Mouse (Mus musculus): ENCODE data around the gene Klhl12. TPM values are rescaled to one million over a fixed set of nuclear protein-coding genes. Genes with fewer than 3 reads are reported as not detected.

The Klhl12 gene
- polyA plus RNA-seq, 1 experiment from 2014 or later: 34.9 TPM

DNA sequence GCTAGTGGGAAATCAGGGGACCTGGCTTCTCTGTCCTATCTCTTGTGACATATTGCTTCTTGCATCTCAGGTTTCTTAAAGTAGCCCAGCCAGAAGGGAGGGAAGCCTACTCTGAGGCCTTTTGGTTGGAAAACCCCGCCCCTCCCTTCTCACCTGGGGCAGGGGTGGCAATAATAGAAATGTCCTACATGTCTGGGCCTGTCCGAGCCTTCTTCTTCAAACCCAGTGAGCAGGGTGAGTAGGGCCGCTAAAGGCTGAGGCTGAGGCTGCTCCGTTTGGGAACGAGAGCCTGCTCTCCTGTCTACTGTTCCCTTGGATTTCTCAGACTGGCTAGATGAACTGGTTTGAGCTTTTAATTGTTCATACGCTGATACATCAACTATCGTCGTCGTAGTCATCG is 85.3 kb downstream of the Klhl12 start:
- Histone ChIP-seq H3K4me1 (no peaks in the 10 kb centered on the region), H3K9ac (no peak overlapping the region), H3K9me3 (peaks cover 9% of the 10 kb centered on the region; the same call in 1 of the 2 replicates), H3K4me2 (replicated peaks) (no peak overlapping the region), H3K27ac (no peak overlapping the region), H3K4me3 (no peak overlapping the region), H3K27me3 (no peaks in the 10 kb centered on the region), H3K36me3 (no peaks in the 10 kb centered on the region)
- ATAC-seq (ENCODE audit: insufficient number of reproducible peaks, insufficient read depth, low FRiP score, low TSS enrichment): no peak
- WGBS: 80% methylated on average over 10 of the region's 10 CpGs

Other genes with a start within 250 kb of the Klhl12 start
- gene Adora1, start 220.1 kb upstream of the Klhl12 start, polyA plus RNA-seq (2016; fragmentation: Nextera tagmentation; extraction: Ambion mirVana): 1.7 and 2.1 TPM in 2 replicates
- 62.9 and 76.2 TPM in 2 replicates for gene Myog, start 165.5 kb upstream of the Klhl12 start, polyA plus RNA-seq (2016; fragmentation: Nextera tagmentation; extraction: Ambion mirVana)
- 7.0 TPM in 2 replicates for gene Ppfia4, start 122.6 kb upstream of the Klhl12 start, polyA plus RNA-seq (2016; fragmentation: Nextera tagmentation; extraction: Ambion mirVana)
- 102 and 105 TPM in 2 replicates for gene Tmem183a, start 93.6 kb upstream of the Klhl12 start, polyA plus RNA-seq (2016; fragmentation: Nextera tagmentation; extraction: Ambion mirVana)
- not detected in 2 replicates for gene 4933406M09Rik, start 69.6 kb upstream of the Klhl12 start, polyA plus RNA-seq (2016; fragmentation: Nextera tagmentation; extraction: Ambion mirVana)
- 38.0 and 39.5 TPM in 2 replicates for gene Cyb5r1, start 50.0 kb upstream of the Klhl12 start, polyA plus RNA-seq (2016; fragmentation: Nextera tagmentation; extraction: Ambion mirVana)
- gene Adipor1, start 40.2 kb upstream of the Klhl12 start, polyA plus RNA-seq (2016; fragmentation: Nextera tagmentation; extraction: Ambion mirVana): 76.0 and 78.1 TPM in 2 replicates
- 38.4 TPM in 2 replicates for gene Rabif, start 39.1 kb downstream of the Klhl12 start, polyA plus RNA-seq (2016; fragmentation: Nextera tagmentation; extraction: Ambion mirVana)
- 0.12 TPM in 1 of 2 replicates, not detected in the other for gene Mgat4e, start 94.2 kb downstream of the Klhl12 start, polyA plus RNA-seq (2016; fragmentation: Nextera tagmentation; extraction: Ambion mirVana)
- gene Kdm5b, start 104.6 kb downstream of the Klhl12 start, polyA plus RNA-seq (2016; fragmentation: Nextera tagmentation; extraction: Ambion mirVana): 99.5 and 100 TPM in 2 replicates
- gene Syt2, start 191.1 kb downstream of the Klhl12 start, polyA plus RNA-seq (2016; fragmentation: Nextera tagmentation; extraction: Ambion mirVana): 2.1 and 2.4 TPM in 2 replicates